Mouse (Mus musculus) gastrocnemius, postnatal 14 days (tissue): ENCODE data around the gene Bola3. TPM values are rescaled to one million over a fixed set of nuclear protein-coding genes. Genes with fewer than 3 reads are reported as not detected.
A peak's percentile ranks its signal among the peaks of the same experiment; 100 is the strongest.

ENCODE experiments used
- DNase-seq: peaks from one replicate; pipeline ENCODE4 v3.0.0; 2021; ENCODE audit warnings: mixed read lengths
- intact Hi-C: fragments of 180-260 bp; cut with DNase I; formaldehyde crosslinking; loops from one replicate; pipeline ENCODE4 v1.15.1; 2025; ENCODE audit warnings: low total_unique reads
- microRNA-seq, 2 experiments: library from miRNA; unstranded; fragments of <30 nt; microRNA quantifications; one replicate each; pipeline ENCODE4 v1.2.0; 2021
- total RNA-seq, 2 experiments: library from RNA; stranded (reverse); gene quantifications; 2 replicates each; pipeline ENCODE4 v1.2.3; 2021

The Bola3 gene
- total RNA-seq, 2 experiments from 2014 or later = 214 to 234 TPM

- intact Hi-C loops = no loop called here
- peak; percentile 63 for DNase-seq
Measured at GRCm38 (mm10) chr6:83381510-83382491, 32.9 kb downstream of the Bola3 start.

GRCm38 (mm10) chr6:83385569-83386090 lies 36.7 kb downstream of the Bola3 start:
- intact Hi-C loops = no loop called here

GRCm38 (mm10) chr6:83392166-83392780 lies 43.3 kb downstream of the Bola3 start:
- DNase-seq = no peak
- intact Hi-C loops = no loop called here

More at GRCm38 (mm10) chr6:83385569-83386090, 36.7 kb downstream of the Bola3 start:
- DNase-seq = no peak

- intact Hi-C loops = no loop called here
- DNase-seq = no peak
Measured at GRCm38 (mm10) chr6:83394122-83394521, 45.2 kb downstream of the Bola3 start.

GRCm38 (mm10) chr6:83395544-83396229 lies 46.7 kb downstream of the Bola3 start:
- intact Hi-C loops = no loop called here

GRCm38 (mm10) chr6:83396711-83397110 lies 47.8 kb downstream of the Bola3 start:
- intact Hi-C loops = no loop called here
- DNase-seq = no peak

More at GRCm38 (mm10) chr6:83395544-83396229, 46.7 kb downstream of the Bola3 start:
- DNase-seq = no peak

- DNase-seq = no peak
- intact Hi-C loops = no loop called here
Measured at GRCm38 (mm10) chr6:83397728-83398127, 48.8 kb downstream of the Bola3 start.

- no peak for DNase-seq
- intact Hi-C loops = no loop called here
Measured at GRCm38 (mm10) chr6:83399790-83400189, 50.8 kb downstream of the Bola3 start.

- DNase-seq = no peak
- intact Hi-C loops = no loop called here
Measured at GRCm38 (mm10) chr6:83403481-83403880, 54.5 kb downstream of the Bola3 start.

- intact Hi-C loops = no loop called here
- DNase-seq = no peak
Measured at GRCm38 (mm10) chr6:83404571-83404970, 55.6 kb downstream of the Bola3 start.

- intact Hi-C loops = no loop called here
- no peak for DNase-seq
Measured at GRCm38 (mm10) chr6:83405511-83406064, 56.6 kb downstream of the Bola3 start.

- DNase-seq = peak; percentile 25
- intact Hi-C loops = no loop called here
Measured at GRCm38 (mm10) chr6:83408510-83408909, 59.6 kb downstream of the Bola3 start.

Small RNA genes within 50 kb of the gene (microRNA-seq; reads per million reads assigned to microRNA genes)
- gene Mir6374 = 0 reads per million in 2 experiments

Other genes starting within 250 kb of the Bola3 start
- gene Ccdc142, start 247.5 kb upstream of the Bola3 start, total RNA-seq = 1 to 10 TPM in 1 of 2 experiments, not detected in 1; 1.2 TPM
- gene Gm42688, start 247.5 kb upstream of the Bola3 start, total RNA-seq = under 1 TPM; 0.88 to 1.00 TPM
- 100 to 1,000 TPM; 100 to 117 TPM for gene Mrpl53, start 240.1 kb upstream of the Bola3 start, total RNA-seq
- gene Mogs, start 233.7 kb upstream of the Bola3 start, total RNA-seq = 1 to 10 TPM; 6.8 to 8.8 TPM
- gene Wbp1, start 227.6 kb upstream of the Bola3 start, total RNA-seq = 10 to 100 TPM; 48.2 to 50.5 TPM
- 10 to 100 TPM; 14.5 to 15.2 TPM for gene Ino80b, start 223.7 kb upstream of the Bola3 start, total RNA-seq
- gene Rtkn, start 213.7 kb upstream of the Bola3 start, total RNA-seq = 10 to 100 TPM; 13.0 to 16.5 TPM
- 1 to 10 TPM; 1.2 to 2.0 TPM for gene Wdr54, start 192.8 kb upstream of the Bola3 start, total RNA-seq
- not detected for gene 1700003E16Rik, start 192.7 kb upstream of the Bola3 start, total RNA-seq
- gene Dctn1, start 183.2 kb upstream of the Bola3 start, total RNA-seq = 100 to 1,000 TPM; 116 to 120 TPM
- not detected for gene Slc4a5, start 129.3 kb upstream of the Bola3 start, total RNA-seq
- 1 to 10 TPM; 3.7 to 6.7 TPM for gene Mthfd2, start 23.2 kb upstream of the Bola3 start, total RNA-seq
- gene Mob1a, start 23.1 kb upstream of the Bola3 start, total RNA-seq = 10 to 100 TPM; 15.7 to 17.5 TPM
- gene Tet3, start 109.9 kb downstream of the Bola3 start, total RNA-seq = 10 to 100 TPM; 30.4 to 36.7 TPM
- gene Dguok, start 157.8 kb downstream of the Bola3 start, total RNA-seq = 10 to 100 TPM; 14.8 to 19.3 TPM
- gene Actg2, start 187.1 kb downstream of the Bola3 start, total RNA-seq = 1 to 10 TPM; 1.9 to 5.0 TPM
- gene Stambp, start 223.6 kb downstream of the Bola3 start, total RNA-seq = 1 to 10 TPM; 7.5 to 8.3 TPM